Mouse (Mus musculus): ENCODE data around the gene Ywhab.

The Ywhab gene

DNA sequence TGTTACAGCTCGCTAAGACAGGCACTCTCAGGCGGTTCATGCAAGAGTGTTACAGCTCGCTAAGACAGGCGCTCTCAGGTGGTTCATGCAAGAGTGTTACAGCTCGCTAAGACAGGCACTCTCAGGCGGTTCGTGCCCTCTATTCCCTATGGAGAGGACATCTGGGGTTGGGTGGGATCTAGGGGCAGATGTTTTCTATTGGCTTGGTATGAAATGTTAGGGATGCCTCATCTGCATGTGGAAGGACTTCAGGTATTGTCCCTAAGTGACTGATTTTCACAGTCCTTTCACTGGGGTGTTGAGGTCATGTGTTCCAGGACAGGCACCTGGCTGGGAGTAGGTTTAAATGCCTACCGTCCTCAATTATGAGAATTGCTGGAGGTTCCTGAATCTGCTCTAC lies 12.8 kb downstream of the Ywhab start:
- in situ Hi-C loops (cut with MboI, MseI) = no loop called here

DNA sequence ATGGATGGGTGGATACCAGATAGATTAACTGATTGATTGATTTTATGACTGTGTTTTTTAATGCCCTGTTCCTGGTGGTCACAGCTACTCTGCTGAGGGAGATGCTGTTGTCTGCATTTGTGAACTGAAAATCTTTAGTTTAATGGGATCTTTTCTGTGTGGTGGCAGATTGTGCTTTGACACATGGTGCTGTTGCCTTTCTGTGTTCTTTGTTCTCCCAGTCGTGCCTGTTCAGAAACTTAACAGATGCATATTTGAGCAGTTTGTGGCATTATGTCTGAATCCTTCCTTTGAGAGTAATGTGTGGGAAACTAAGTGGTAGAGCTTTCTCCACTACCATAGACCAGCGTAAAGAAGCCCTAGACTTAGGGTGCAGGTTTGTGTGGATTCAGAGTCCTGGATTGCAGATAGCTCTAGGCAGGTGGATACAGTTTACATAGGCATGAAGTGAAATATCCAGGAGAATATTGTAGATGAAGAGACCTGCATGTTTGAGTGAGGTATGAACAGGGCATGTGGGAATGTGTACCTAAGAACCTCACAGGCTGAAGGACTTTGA lies 13.3 kb downstream of the Ywhab start:
- in situ Hi-C loops (cut with MboI, MseI) = no loop called here

DNA sequence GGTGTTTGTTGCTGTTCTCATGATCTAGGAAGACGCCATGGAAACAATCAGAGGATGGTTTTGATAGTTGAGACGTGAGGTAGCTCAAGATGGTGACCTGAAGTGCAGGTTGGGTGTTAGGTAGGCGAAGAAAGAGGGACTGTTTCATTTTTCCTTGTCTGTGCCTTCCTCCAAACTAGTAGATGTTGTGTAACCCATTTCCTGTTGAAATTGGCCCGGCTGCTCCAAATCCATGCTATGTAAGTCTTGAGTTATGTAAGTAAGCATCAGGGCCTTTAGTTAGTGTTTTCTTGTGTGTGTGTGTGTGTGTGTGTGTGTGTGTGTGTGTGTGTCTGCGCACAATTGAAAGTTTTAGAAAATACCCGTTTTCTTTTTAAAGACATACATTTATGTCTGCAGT lies 14.5 kb downstream of the Ywhab start:
- in situ Hi-C loops (cut with MboI, MseI) = no loop called here

DNA sequence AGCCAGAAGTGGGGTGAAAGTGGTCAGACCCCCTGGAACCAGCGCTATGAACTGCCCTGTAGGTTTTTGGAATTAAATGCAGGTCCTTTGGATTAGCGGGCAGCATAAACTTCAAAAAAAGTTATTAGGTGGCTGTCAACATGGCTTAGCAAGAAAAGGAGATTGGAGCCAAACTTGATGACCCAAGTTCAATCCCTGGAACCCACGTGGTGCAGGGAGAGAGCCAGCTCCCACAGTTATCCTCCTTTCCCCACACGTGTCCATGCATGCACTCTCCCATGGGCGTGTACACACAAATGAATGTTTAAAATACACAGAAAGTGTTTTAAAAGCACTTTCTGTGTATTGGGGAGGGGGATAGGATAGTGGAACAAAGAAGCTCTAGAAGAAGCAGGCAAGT lies 15.7 kb downstream of the Ywhab start:
- in situ Hi-C loops (cut with MboI, MseI) = no loop called here

DNA sequence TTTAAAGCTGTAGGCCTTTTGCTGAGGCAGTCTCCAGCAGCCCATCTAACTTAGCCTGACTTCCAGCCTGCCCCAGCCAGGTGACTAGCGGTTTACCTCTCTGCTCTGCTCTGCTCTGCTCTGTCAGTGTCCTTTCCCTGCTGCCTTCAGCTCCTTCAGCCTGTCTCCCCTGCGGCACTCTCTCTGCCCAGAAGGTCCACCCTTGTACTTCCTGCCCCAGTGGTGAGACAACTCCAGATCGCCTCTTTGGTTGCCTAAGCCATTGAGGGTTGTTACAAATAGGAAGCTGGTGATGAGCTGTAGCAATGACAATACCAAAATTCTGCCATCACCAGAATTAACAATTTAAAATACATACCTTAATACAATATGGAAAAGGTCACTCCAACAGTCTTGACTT lies 16.2 kb downstream of the Ywhab start:
- in situ Hi-C loops (cut with MboI, MseI) = no loop called here

DNA sequence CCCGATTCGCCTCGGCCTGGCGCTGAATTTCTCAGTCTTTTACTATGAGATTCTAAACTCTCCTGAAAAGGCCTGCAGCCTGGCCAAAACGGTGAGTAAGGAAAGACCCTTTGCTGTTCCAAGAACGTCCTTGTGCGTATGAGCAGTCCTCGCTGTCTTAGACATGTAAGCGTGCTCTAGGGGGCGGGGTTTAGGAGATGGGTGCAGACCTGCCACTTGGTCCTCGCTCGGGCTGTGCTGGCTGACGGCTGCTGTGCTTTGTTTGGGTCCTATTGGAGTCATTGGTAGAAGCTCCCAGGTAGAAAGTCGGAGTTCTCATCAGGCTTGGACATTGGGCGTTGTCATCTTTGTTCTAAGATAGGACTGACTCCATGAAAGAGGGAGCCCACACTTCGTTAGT lies 20.5 kb downstream of the Ywhab start:
- in situ Hi-C loops (cut with MboI, MseI) = no loop called here

DNA sequence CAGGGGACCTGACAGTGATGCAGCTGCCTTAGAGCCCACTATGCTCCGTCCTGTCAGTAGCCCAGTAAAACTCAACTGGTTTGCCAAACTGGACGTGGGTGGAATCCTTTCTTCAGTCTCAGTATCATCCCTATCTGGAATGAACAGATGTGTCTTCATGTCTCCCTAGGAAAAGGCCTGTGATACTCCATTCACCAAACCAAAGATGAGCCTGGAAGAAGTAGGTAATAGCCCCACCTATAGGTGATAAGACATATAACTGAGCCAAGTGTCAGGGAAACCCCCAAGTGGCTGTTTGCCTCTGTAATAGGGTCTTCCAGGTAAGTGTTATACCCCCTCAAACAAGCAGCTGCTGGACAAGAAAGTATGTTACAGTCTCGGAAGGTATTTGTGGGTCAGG lies 24.1 kb downstream of the Ywhab start:
- in situ Hi-C loops (cut with MboI, MseI) = no loop called here

DNA sequence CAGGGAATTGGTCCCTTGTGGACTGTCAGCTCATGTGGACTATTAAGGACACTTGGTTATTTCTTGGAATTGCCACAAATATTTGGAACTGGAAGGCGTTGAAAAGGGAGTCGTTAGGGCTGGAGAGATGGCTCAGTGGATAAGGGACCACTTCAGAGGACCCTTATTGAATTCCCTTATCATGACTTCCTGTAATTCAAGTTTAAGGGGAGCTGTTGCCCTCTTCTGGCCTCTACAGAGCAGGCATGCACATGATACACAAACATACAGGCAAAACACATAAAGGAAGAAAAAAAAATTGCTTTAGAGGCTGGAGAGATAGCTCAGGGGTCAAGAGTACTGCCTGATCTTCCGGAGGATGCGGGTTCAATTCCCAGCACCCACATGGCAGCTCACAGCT lies 25.2 kb downstream of the Ywhab start:
- in situ Hi-C loops (cut with MboI, MseI) = no loop called here

DNA sequence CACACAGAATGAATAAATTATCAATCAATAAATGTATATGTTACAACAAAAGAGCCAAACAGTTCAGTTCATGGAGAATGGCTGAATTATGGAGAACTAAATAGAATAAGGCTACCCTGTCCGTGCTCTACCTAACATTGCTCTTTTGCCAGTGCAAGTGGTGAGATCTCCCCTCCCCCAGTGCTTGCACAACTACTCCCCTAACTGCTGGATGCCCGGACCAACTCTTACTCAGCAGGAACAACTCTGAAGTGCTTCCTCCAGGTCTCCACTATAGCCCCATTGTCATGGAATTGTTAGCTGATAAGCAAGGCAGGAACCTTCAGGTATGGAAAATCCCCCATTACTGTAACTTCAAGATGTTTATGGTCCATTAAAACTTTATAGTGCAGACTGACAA lies 27.3 kb downstream of the Ywhab start:
- in situ Hi-C loops (cut with MboI, MseI) = no loop called here

DNA sequence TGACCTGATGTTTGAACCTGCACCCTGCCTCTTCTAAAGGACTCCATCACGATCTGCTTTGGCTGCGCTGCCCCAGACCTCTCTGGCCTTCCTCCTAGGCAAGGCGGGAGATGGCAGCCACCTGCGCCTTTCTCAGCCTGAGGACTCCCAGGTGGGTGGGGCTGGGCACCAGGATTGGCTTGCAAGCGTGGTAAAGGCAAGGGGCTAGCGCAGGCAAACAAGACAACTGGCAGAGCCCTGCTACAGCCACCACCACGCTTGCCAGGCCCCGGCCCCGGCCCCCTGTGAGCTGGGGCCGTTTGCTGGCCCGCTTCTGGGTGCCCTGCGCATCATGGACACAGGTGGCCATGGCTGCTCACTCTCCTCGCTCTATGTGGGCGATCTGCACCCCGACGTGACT lies 30.4 kb downstream of the Ywhab start, which contains the start of gene Pabpc1l:
Gene Pabpc1l, plus strand, starts transcription at position 301 of the 400 bp plus-strand sequence.
- in situ Hi-C loops (cut with MboI, MseI) = no loop called here

DNA sequence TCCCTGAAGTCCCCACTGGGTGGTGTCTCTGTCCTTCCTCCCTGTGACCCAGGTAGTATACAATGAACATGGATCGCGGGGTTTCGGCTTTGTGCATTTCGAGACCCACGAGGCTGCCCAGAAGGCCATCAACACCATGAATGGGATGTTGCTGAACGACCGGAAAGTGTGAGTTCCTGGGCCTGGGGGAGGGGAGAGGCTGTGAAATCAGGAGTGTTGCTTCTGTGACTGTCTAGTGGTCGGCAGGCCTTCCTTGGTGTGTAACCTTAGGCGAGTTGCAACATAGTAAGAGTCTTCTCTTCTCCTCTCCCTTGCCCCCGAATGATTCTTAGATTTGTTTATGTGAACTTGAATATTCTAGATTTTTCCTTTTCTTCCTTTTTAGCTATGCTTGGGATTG lies 36.4 kb downstream of the Ywhab start:
- in situ Hi-C loops (cut with MboI, MseI) = no loop called here

DNA sequence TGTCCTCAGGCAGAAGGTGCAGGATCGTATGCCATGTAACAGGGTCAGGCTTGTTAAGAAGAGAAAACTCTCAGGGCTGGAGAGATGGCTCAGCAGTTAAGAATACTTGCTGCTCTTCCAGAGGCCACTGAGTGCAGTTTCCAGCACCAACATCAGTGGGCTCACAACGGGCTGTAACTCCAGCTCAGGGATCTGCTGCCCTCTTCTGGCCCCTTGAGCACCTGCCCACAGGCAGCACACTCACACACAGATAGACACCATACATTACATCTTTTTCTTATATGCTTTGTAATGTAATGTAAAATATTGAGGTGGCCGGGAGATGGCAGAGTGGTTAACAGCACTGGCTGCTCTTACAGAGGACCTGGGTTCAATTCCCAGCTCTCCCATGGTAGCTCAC lies 38.2 kb downstream of the Ywhab start:
- in situ Hi-C loops (cut with MboI, MseI) = no loop called here

DNA sequence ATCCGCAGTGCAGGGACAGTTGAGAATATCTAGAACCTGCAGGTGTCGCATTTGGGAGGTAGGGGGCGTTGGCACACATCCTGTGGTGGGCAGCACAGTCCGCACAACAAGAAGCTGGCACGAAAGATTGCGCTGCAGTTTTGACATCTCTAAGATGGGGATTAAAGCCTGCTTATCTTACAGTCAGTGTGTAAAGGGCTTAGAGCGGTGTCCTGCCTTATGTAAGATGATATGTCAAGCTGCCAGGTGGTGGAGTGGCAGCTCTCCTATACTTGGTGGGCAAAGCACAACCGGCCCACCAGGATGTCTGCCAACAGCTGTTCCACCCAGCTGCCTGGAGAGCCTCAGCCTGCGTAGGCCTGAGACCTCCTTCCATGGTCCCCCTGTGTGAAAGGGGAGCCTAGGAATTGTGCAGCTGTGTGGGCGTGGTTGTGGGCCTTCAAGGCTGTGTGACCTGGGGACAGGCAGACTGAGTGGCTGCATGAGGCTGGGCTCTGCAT lies 41.8 kb downstream of the Ywhab start:
- in situ Hi-C loops (cut with MboI, MseI) = no loop called here

DNA sequence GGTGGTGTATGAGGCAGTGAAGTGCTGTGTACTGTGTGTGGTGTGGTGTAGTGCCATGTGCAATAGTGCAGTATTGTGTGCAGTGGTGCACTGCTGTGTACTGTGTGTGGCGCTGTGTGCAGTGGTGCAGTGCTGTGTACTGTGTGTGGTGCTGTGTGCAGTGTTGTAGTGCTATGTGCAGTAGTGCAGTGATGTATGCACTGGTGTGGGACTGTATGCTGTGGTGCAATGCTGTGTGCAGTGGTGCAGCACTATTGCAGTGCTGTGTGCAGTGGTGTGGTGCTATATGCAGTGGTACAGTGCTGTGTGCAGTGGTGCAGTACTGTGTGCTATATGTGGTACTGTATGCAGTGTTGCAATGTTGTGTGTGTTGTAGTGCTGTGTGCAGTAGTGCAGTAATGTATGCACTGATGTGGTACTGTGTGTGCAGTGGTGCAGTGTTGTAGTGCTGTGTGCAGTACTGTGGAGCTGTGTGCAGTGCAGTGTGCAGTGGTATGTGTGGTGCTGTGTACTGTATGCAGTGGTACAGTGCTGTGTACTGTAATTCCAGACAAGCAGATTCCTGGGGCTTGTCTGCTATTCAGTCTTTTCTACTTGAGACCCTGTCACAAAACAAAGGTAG lies 43.8 kb downstream of the Ywhab start:
- in situ Hi-C loops (cut with MboI, MseI) = no loop called here

DNA sequence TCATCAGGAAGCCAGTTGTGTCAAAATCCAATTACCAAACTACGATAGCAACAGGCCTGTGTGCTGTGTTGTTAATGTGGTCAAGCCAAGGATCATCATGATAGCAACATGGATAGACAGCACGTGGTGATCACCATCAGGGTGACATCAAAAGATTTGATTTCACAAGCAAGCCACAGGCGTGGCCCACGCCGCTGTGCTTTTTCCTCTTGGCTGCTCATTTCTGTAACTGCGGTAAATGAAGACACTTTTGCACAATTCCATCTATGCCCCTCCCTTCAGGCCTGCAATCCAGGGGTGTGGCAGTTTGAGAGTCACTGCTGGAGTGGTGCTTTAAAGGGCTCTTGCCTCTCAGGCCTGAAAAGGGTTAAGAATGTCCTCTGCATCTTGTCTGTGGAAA lies 46.2 kb downstream of the Ywhab start:
- in situ Hi-C loops (cut with MboI, MseI) = no loop called here

DNA sequence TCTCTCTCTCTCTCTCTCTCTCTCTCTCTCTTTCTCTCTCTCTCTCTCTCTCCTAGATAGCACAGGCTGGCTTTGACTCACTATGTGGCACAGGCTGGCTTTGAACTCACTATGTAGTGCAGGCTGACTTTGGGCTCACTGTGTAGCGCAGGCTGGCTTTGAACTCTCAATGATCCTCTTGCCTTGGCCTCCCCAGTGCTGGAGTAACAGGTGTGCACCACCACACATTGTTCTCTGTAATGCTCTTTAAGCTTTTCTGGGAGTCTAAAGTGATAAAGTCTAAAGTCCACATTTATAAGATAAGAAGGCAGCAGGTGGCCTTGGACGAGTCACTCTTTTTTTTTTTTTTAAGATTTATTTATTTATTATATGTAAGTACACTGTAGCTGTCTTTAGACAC lies 46.8 kb downstream of the Ywhab start:
- in situ Hi-C loops (cut with MboI, MseI) = no loop called here

DNA sequence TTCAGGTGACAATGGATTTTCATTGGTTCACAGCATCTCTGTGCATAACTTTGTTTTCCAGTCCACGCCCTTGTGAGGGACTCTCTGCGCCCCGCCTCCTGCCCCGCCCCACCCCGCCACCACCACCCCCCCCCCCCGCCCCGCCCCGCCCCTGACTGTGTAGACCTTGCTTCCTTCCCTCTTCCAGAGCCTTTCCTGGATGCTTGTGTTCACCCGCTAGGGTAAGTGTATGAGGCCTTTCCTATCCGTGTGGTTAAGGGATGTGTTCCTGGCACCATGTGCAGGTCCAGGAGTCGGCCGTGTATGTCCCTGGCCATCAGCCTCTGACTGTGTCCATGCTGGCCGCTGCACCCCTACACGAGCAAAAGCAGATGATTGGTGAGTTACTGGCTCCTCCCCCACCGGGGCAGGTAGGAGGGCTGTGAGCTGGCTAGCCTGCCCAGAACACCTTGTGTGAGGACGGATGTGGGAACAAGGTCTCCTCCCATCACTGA lies 52.5 kb downstream of the Ywhab start:
- in situ Hi-C loops (cut with MboI, MseI) = no loop called here

DNA sequence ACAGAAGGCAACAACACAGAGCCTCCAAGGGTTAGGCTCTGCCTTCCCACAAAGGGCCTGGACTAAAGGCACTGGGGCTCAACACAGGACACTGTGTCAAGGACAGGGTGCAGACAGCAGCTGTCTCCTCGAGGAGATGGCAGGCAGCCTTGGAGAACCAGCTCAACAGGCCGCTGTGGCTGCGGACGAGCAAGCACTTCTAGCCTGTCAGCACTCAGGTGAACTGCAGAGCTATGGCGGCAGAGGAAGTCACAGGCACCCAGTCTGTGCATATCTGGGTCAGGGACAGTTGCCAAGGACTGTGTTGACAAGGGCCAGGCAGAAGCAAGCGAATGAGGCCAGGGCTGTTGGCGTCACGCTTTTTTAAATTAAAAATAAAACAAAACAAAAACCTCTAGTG lies 59.0 kb downstream of the Ywhab start:
- in situ Hi-C loops (cut with MboI, MseI) = loop anchor here in 1 of 2 experiments (5.0 kb wide), 1 partner anchor 56 kb away; no protein-coding TSS in a partner anchor

DNA sequence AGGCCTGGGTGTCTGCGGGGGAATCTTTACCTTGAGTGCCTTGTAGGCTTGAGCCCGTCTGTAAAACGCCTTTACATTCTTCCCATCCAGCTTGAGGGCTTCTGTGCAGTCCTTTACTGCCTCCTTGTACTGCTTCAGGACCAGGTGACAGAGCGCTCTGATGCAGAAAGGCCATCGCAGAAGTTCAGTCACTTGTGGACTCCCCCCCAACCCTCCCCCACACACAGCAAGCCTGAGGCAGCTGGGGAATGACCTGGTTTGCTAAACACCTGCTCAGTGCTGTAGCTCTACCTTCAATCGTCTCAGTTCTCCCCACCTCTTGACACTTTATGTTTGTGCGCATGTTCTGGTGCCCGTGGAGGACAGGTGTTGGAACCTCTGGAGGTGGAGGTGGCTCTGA lies 59.9 kb downstream of the Ywhab start:
- in situ Hi-C loops (cut with MboI, MseI) = loop anchor here in 1 of 2 experiments (5.0 kb wide), 1 partner anchor 57 kb away; no protein-coding TSS in a partner anchor

DNA sequence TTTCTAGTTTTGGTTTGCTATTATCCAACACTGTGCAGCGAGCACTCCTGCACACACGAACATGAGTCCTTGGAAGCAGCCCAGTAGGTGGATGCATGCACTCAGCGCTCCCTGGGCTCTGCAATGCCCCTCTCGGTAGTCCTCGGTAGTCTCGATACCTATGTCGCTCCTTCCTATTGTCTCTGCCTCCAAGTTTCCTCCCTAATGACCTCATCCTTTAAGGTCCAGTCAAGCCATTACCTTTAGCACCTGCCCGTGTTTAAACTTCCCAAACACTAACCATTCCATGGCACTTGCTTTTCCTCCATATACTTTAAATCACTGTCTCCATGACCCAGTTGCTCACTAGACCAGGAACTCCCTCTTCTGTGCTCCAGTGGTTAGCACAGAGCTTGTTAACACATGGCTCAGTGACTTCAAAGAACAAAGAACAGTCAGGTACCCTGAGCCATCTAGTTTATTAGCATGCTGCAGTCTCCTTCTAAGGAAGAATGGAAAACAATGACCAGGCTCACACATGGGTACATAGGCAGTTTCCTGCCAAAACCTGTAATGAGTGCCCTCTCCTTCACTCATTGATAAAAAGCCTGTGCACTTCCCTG lies 65.0 kb downstream of the Ywhab start:
- in situ Hi-C loops (cut with MboI, MseI) = no loop called here

Data from T-helper 17 cell (primary cell).